Mouse (Mus musculus) MEL (cell line): ENCODE results near the gene Mdga1. TPM values are rescaled to one million over a fixed set of nuclear protein-coding genes. Genes with fewer than 3 reads are reported as not detected.

Experiments
- DNase-seq: peaks from one replicate; pipeline ENCODE4 v3.0.0; 2011; ENCODE audit warnings: low read depth, low spot score
- H3K27ac ChIP-seq: 2 replicates; pipeline ENCODE4 v1.5.1; 2012; ENCODE audit warnings: low read depth, mild to moderate bottlenecking, control low read depth, low read length, moderate library complexity; ENCODE audit not compliant: control insufficient read depth
- H3K27me3 ChIP-seq, 2 experiments: fragments of 150-350 bp in 1 of 2; sonication (generic) in 1 of 2; 2 replicates each; pipeline ENCODE4 v1.6.1; 2012; ENCODE audit warnings: low read length in 2 of 2, mild to moderate bottlenecking in 2 of 2, improper control_type of control experiment in 1 of 2, moderate library complexity in 1 of 2; ENCODE audit not compliant: insufficient read depth in 2 of 2, control insufficient read depth in 1 of 2
- H3K36me3 ChIP-seq, 2 experiments: 2 replicates each; pipeline ENCODE4 v1.6.1; 2012 to 2014; ENCODE audit warnings: low read length in 2 of 2, improper control_type of control experiment in 1 of 2, inconsistent platforms in 1 of 2, mild to moderate bottlenecking in 1 of 2; ENCODE audit not compliant: insufficient read depth in 2 of 2, control insufficient read depth in 1 of 2
- H3K4me1 ChIP-seq, 2 experiments: fragments of 150-350 bp in 1 of 2; sonication (generic) in 1 of 2; 2 replicates each; pipeline ENCODE4 v1.6.1; 2012; ENCODE audit warnings: low read length in 2 of 2, improper control_type of control experiment in 1 of 2, mild to moderate bottlenecking in 1 of 2; ENCODE audit not compliant: insufficient read depth in 2 of 2, control insufficient read depth in 1 of 2
- H3K4me3 ChIP-seq, 2 experiments: fragments of 150-350 bp in 1 of 2; sonication (generic) in 1 of 2; 2 replicates each; pipeline ENCODE4 v1.5.1; 2012; ENCODE audit warnings: low read depth in 2 of 2, low read length in 2 of 2, mild to moderate bottlenecking in 2 of 2, moderate library complexity in 2 of 2, control low read depth in 1 of 2, improper control_type of control experiment in 1 of 2; ENCODE audit not compliant: control insufficient read depth in 1 of 2, insufficient read depth in 1 of 2
- H3K79me2 ChIP-seq: 2 replicates; pipeline ENCODE4 v1.6.1; 2012; ENCODE audit warnings: mild to moderate bottlenecking, low read length, moderate library complexity; ENCODE audit not compliant: control insufficient read depth, poor library complexity, insufficient read depth
- H3K9ac ChIP-seq: 2 replicates; pipeline ENCODE4 v1.6.1; 2012; ENCODE audit warnings: low read depth, mild to moderate bottlenecking, control low read depth, low read length, moderate library complexity; ENCODE audit not compliant: control insufficient read depth, poor library complexity, severe bottlenecking
- H3K9me3 ChIP-seq: fragments of 150-350 bp; sonication (generic); replicated peaks from 2 replicates; pipeline ENCODE4 v1.6.1; 2012; ENCODE audit warnings: mild to moderate bottlenecking, low read length, improper control_type of control experiment, moderate library complexity; ENCODE audit not compliant: insufficient read depth
- CHD1 ChIP-seq: IDR thresholded peaks from 2 replicates; pipeline ENCODE4 v1.6.1; 2012; ENCODE audit warnings: low read depth, mild to moderate bottlenecking, inconsistent platforms, low read length, improper control_type of control experiment
- ELF1 ChIP-seq: IDR thresholded peaks from 2 replicates; pipeline ENCODE4 v1.6.1; 2014; ENCODE audit warnings: low read depth, mild to moderate bottlenecking, inconsistent platforms, low read length, improper control_type of control experiment, moderate library complexity
- EP300 ChIP-seq, 2 experiments: IDR thresholded peaks; 2 replicates each; pipeline ENCODE4 v1.6.1; 2011; ENCODE audit warnings: improper control_type of control experiment in 2 of 2, low read length in 2 of 2, low read depth in 1 of 2, mild to moderate bottlenecking in 1 of 2
- ETS1 ChIP-seq: IDR thresholded peaks from 2 replicates; pipeline ENCODE4 v1.6.1; 2012; ENCODE audit warnings: low read depth, mild to moderate bottlenecking, inconsistent platforms, low read length, improper control_type of control experiment, moderate library complexity
- GABPA ChIP-seq: IDR thresholded peaks from 2 replicates; pipeline ENCODE4 v1.6.1; 2012; ENCODE audit warnings: low read depth, mild to moderate bottlenecking, inconsistent platforms, low read length, improper control_type of control experiment, moderate library complexity
- GATA1 ChIP-seq: IDR thresholded peaks from 2 replicates; pipeline ENCODE4 v1.6.1; 2011; ENCODE audit warnings: low read depth, low read length, improper control_type of control experiment
- KAT2A ChIP-seq: conservative IDR thresholded peaks from 2 replicates; pipeline ENCODE4 v1.6.1; 2012; ENCODE audit warnings: low read depth, low read length, improper control_type of control experiment, inconsistent platforms
- MXI1 ChIP-seq: IDR thresholded peaks from 2 replicates; pipeline ENCODE4 v1.6.1; 2011; ENCODE audit warnings: mild to moderate bottlenecking, low read depth, low read length, improper control_type of control experiment
- MYC ChIP-seq: IDR thresholded peaks from 2 replicates; pipeline ENCODE4 v1.6.1; 2011; ENCODE audit warnings: low read depth, mild to moderate bottlenecking, low read length, improper control_type of control experiment, moderate library complexity
- NELFE ChIP-seq: IDR thresholded peaks from 2 replicates; pipeline ENCODE4 v1.6.1; 2011; ENCODE audit warnings: low read depth, low read length, improper control_type of control experiment
- NRF1 ChIP-seq: IDR thresholded peaks from 2 replicates; pipeline ENCODE4 v1.6.1; 2014; ENCODE audit warnings: low read depth, mild to moderate bottlenecking, inconsistent platforms, low read length, improper control_type of control experiment, moderate library complexity; ENCODE audit not compliant: poor library complexity, insufficient read depth, severe bottlenecking
- POLR2A ChIP-seq, 2 experiments: IDR thresholded peaks; 2 replicates each; pipeline ENCODE4 v1.6.1; 2011 to 2012; ENCODE audit warnings: low read length in 2 of 2, mild to moderate bottlenecking in 2 of 2, control low read depth in 1 of 2, improper control_type of control experiment in 1 of 2, low read depth in 1 of 2, moderate library complexity in 1 of 2; ENCODE audit not compliant: control insufficient read depth in 1 of 2, insufficient read depth in 1 of 2, poor library complexity in 1 of 2
- RAD21 ChIP-seq: IDR thresholded peaks from 2 replicates; pipeline ENCODE4 v1.6.1; 2011; ENCODE audit warnings: mild to moderate bottlenecking, low read depth, low read length, improper control_type of control experiment
- RCOR1 ChIP-seq: IDR thresholded peaks from 2 replicates; pipeline ENCODE4 v1.6.1; 2012; ENCODE audit warnings: low read depth, mild to moderate bottlenecking, inconsistent platforms, low read length, improper control_type of control experiment
- SIN3A ChIP-seq: IDR thresholded peaks from 2 replicates; pipeline ENCODE4 v1.6.1; 2012; ENCODE audit warnings: low read length, improper control_type of control experiment, inconsistent platforms
- TAL1 ChIP-seq: IDR thresholded peaks from 2 replicates; pipeline ENCODE4 v1.6.1; 2012; ENCODE audit warnings: mild to moderate bottlenecking, inconsistent platforms, low read length, moderate library complexity, mixed read lengths
- TBP ChIP-seq: IDR thresholded peaks from 2 replicates; pipeline ENCODE4 v1.8.0; 2011; ENCODE audit warnings: low read depth, low read length, improper control_type of control experiment
- TCF12 ChIP-seq: IDR thresholded peaks from 2 replicates; pipeline ENCODE4 v1.6.1; 2014; ENCODE audit warnings: low read depth, mild to moderate bottlenecking, inconsistent platforms, low read length, improper control_type of control experiment, moderate library complexity
- USF2 ChIP-seq, 2 experiments: IDR thresholded peaks; 2 replicates each; pipeline ENCODE4 v1.6.1; 2011 to 2012; ENCODE audit warnings: improper control_type of control experiment in 2 of 2, low read length in 2 of 2, borderline replicate concordance in 1 of 2, inconsistent platforms in 1 of 2, low read depth in 1 of 2, mild to moderate bottlenecking in 1 of 2; ENCODE audit not compliant: insufficient read depth in 1 of 2
- ZC3H11A ChIP-seq: IDR thresholded peaks from 2 replicates; pipeline ENCODE4 v1.6.1; 2012; ENCODE audit warnings: low read depth, mild to moderate bottlenecking, inconsistent platforms, low read length, improper control_type of control experiment
- ZMIZ1 ChIP-seq: IDR thresholded peaks from 2 replicates; pipeline ENCODE4 v1.6.1; 2012; ENCODE audit warnings: low read depth, mild to moderate bottlenecking, inconsistent platforms, low read length, improper control_type of control experiment, moderate library complexity
- polyA plus RNA-seq, 2 experiments: library from polyadenylated mRNA; stranded (reverse) in 1 of 2; unstranded in 1 of 2; fragments of >175 nt in 1 of 2; fragments of >200 nt in 1 of 2; gene quantifications; 2 replicates each; pipeline versions ENCODE4 v1.2.1 to v1.2.4; 2012; ENCODE audit warnings: low replicate concordance in 2 of 2, low read depth in 1 of 2; ENCODE audit not compliant: insufficient read length in 2 of 2, insufficient read depth in 1 of 2, missing spikeins in 1 of 2
- total RNA-seq: library from RNA; depleted of rRNA; stranded (reverse); fragments of 300-350 nt; gene quantifications from 2 replicates; pipeline ENCODE4 v1.2.3, GENCODE M21; 2012

Gene Mdga1
- total and polyA plus RNA-seq, 3 experiments: 0.27 to 2.3 TPM; not detected in 1

- Histone ChIP-seq H3K27me3 (no peaks in the 10 kb centered on the region; a peak in 1 of 4 replicates), H3K4me3 (no peak overlapping the region), H3K9ac (no peak overlapping the region), H3K36me3 (no peaks in the 10 kb centered on the region), H3K27ac (no peak overlapping the region), H3K4me1 (no peaks in the 10 kb centered on the region), H3K79me2 (no peaks in the 10 kb centered on the region), H3K9me3 (no peaks in the 10 kb centered on the region)
- DNase-seq: no peak
- no peak for TF ChIP-seq CHD1
- TF ChIP-seq POLR2A (IDR thresholded peaks at IDR 0.05; ENCODE audit: control insufficient read depth in 1 of 2, insufficient read depth in 1 of 2, low read depth in 1 of 2, low read length in 2 of 2, poor library complexity in 1 of 2): no peak
These were observed 83.1 kb downstream of the Mdga1 start for GRCm38 (mm10) chr17:29886655-29887251.

GRCm38 (mm10) chr17:29886061-29886460, 83.8 kb downstream of the Mdga1 start:
- no peak for TF ChIP-seq RAD21
- H3K9me3 ChIP-seq: no peaks in the 10 kb centered on the region
- H3K4me1 ChIP-seq: no peaks in the 10 kb centered on the region
- no peaks in the 10 kb centered on the region for H3K36me3 ChIP-seq
- H3K9ac ChIP-seq: no peak overlapping the region
- H3K27me3 ChIP-seq: no peaks in the 10 kb centered on the region; a peak in 1 of 4 replicates
- DNase-seq: no peak
- no peaks in the 10 kb centered on the region for H3K79me2 ChIP-seq
- H3K27ac ChIP-seq: no peak overlapping the region
- H3K4me3 ChIP-seq: no peak overlapping the region

DNA sequence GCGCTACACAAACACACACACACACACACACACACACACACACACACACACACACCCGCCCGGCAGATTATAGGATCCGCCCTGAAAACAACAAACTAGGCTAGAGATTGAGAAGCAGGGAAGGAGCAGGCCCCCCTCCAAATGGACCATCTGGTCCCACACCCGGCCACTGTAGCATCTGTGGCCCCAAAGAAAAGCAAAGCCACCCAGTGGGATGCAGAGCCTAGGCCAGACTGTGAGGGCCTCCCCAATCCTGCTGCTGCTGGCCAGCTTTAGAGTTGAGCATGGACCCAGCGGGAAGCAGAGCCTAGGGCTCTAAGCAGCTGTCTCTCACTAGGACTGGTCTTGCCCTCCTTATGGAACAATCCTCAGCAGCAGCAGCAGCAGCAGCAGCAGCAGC, 85.3 kb downstream of the Mdga1 start:
- H3K36me3 ChIP-seq: no peaks in the 10 kb centered on the region
- no peak for TF ChIP-seq ZC3H11A
- TF ChIP-seq GATA1: no peak
- no peak for TF ChIP-seq NELFE
- TF ChIP-seq MYC: no peak
- TF ChIP-seq SIN3A: no peak
- no peak for TF ChIP-seq ZMIZ1
- TF ChIP-seq KAT2A: no peak
- no peak for TF ChIP-seq TCF12
- no peak for TF ChIP-seq ETS1
- no peak for TF ChIP-seq TAL1
- TF ChIP-seq MXI1: no peak
- no peak for TF ChIP-seq ELF1
- no peak for TF ChIP-seq TBP
- no peak for TF ChIP-seq EP300 (IDR thresholded peaks at IDR 0.05; ENCODE audit: low read depth in 1 of 2, low read length in 2 of 2)
- no peak for TF ChIP-seq NRF1
- no peak for TF ChIP-seq RCOR1
- TF ChIP-seq GABPA: no peak
- TF ChIP-seq USF2 (IDR thresholded peaks at IDR 0.05; ENCODE audit: borderline replicate concordance in 1 of 2, insufficient read depth in 1 of 2, low read depth in 1 of 2, low read length in 2 of 2): no peak
- H3K27me3 ChIP-seq: no peaks in the 10 kb centered on the region; a peak in 1 of 4 replicates
- H3K27ac ChIP-seq: no peak overlapping the region
- no peak for DNase-seq
- H3K9me3 ChIP-seq: no peaks in the 10 kb centered on the region
- no peaks in the 10 kb centered on the region for H3K4me1 ChIP-seq
- no peaks in the 10 kb centered on the region for H3K79me2 ChIP-seq
- no peak overlapping the region for H3K9ac ChIP-seq
- no peak overlapping the region for H3K4me3 ChIP-seq
